ENCODE assay signal across 11 mouse cellular contexts in genomic region chr9:61707296-61707695, GRCm38 (mm10).
"Had no signal": no experiment of that assay in that cellular context is flagged by ENCODE, and none has a peak within 500 bp of the region (broad histone marks: within the 10 kb centered on the region; RNA-seq: fewer than 3 reads in every experiment).

No protein-coding gene starts in this region.

- H3K36me3 ChIP-seq: kidney, embryonic 15.5 days; limb, embryonic 12.5 days; lung, embryonic 15.5 days; midbrain, embryonic 10.5 days; neural tube, embryonic 15.5 days had no signal

- ATAC-seq: intestine, embryonic 16.5 days had no signal

- H3K4me3 ChIP-seq: kidney, embryonic 15.5 days; limb, embryonic 12.5 days; lung, embryonic 15.5 days; midbrain, embryonic 10.5 days; myocyte; neural tube, embryonic 15.5 days had no signal

- DNase-seq: kidney, postnatal 14 days; midbrain, embryonic 14.5 days had no signal

- H3K4me2 ChIP-seq: kidney, embryonic 15.5 days; limb, embryonic 12.5 days; lung, embryonic 15.5 days; neural tube, embryonic 15.5 days had no signal

- H3K9me3 ChIP-seq: kidney, embryonic 15.5 days; limb, embryonic 12.5 days; lung, embryonic 15.5 days; midbrain, embryonic 10.5 days; neural tube, embryonic 15.5 days had no signal

- H3K9ac ChIP-seq: kidney, embryonic 15.5 days; limb, embryonic 12.5 days; liver, embryonic 14.5 days; lung, embryonic 15.5 days; neural tube, embryonic 15.5 days had no signal

- H3K27ac ChIP-seq: kidney, embryonic 15.5 days; limb, embryonic 12.5 days; liver, embryonic 14.5 days; lung, embryonic 15.5 days; midbrain, embryonic 10.5 days; neural tube, embryonic 15.5 days; stomach, postnatal 0 days had no signal
